Mouse (Mus musculus) gonadal fat pad, adult 2 months (tissue): Measurements from ENCODE around the gene Anln. TPM values are rescaled to one million over a fixed set of nuclear protein-coding genes. Genes with fewer than 3 reads are reported as not detected.
"Not testable (repeated sequence)": the region's sequence is repeated elsewhere in the genome, so short reads cannot be mapped to it uniquely, and the experiment has no call there.

Experiments
- DNase-seq: peaks from one replicate; pipeline ENCODE4 v3.0.0-alpha.2; 2012; ENCODE audit warnings: low read depth
- polyA plus RNA-seq: library from polyadenylated mRNA; depleted of rRNA; stranded (reverse); fragments of >200 nt; gene quantifications from 2 replicates; pipeline ENCODE4 v1.2.3, GENCODE M21; 2012; rRNA removed

Anln gene
- 1.6 and 1.9 TPM in 2 replicates for polyA plus RNA-seq

- DNase-seq, result no peak
Measured at GRCm38 (mm10) chr9:22389021-22389476, at the start of gene Anln. TSS of gene Anln (minus strand) at chr9:22389188.

DNA sequence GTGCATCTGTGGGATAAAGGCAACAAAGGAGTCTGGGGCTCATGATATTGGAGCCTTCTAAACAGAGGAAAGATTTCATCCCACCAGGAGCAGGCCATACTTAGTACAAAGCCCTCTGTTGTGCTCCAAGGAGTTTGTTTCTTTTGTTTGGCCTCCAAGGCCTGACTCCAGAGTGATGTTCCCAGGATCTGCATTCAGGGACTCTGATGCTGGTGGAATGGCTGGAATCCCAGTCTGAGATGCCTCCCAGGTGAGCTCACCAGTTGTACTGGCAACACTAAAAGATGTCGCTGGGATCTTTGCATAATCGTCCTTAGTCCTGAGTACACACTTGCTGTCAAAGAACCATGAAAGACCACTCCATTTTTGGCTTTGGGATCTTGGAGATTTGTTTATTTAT lies 45.1 kb upstream of the Anln start:
- DNase-seq, result no peak

DNA sequence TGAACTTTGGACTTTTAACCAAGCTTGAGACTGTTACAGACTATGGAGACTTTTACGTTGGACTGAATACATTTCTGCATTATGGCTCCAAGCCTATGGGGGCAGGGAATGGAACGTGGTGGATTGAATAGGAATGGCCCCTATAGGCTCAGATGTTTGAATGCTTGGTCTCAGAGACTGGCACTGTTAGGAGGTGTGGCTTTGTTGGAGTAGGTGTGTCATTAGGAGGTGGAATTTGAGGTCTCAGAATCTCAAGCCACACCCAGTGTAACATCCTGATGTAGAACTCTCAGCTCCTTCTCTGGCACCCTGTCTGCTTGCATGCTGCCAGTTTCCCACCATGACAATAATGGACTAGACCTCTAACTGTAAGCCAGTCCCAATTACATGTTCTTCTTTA lies 44.2 kb upstream of the Anln start:
- no peak for DNase-seq

GRCm38 (mm10) chr9:22430315-22430840 lies 41.4 kb upstream of the Anln start:
- DNase-seq, result no peak

GRCm38 (mm10) chr9:22429533-22430241 lies 40.7 kb upstream of the Anln start:
- DNase-seq, result no peak

DNA sequence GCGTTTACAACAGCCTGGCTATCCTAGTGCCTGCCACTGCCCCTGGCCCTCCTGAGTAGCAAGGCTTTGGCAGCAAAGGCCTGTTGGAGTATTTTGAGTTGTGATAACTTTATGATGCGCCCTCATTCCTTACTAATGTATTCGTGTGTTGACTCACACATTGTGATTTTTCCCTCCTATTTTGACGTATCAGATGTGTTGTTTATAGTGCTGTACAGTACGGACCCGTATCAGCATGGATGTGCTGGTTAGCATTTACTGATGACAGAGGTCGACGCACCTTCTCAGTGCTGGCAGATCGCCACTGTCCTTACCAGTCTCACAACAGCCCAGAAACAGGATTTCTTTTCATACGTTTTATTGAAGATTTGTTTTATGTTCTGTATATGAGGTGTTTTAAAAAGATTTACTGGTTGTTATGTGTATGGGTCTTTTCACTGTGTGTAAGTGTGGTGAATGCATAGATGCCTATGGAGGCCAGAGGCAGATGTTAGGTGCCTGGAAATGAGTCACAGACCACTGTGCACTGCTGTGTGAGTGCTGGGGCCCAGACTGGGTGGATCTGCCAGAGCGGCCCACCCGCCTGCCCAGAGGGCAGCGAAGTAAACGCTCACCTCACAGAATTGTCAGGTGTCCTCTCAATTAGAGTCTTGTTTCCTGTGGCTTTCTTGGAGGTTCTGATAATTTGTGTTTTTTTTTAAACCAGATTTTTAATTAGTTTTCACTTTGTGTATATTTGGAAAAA lies 39.9 kb upstream of the Anln start:
- no peak for DNase-seq

- no peak for DNase-seq
Measured at GRCm38 (mm10) chr9:22428028-22428665, 39.2 kb upstream of the Anln start.

GRCm38 (mm10) chr9:22424719-22425118 lies 35.7 kb upstream of the Anln start:
- DNase-seq, result no peak

GRCm38 (mm10) chr9:22424196-22424595 lies 35.2 kb upstream of the Anln start:
- no peak for DNase-seq

DNA sequence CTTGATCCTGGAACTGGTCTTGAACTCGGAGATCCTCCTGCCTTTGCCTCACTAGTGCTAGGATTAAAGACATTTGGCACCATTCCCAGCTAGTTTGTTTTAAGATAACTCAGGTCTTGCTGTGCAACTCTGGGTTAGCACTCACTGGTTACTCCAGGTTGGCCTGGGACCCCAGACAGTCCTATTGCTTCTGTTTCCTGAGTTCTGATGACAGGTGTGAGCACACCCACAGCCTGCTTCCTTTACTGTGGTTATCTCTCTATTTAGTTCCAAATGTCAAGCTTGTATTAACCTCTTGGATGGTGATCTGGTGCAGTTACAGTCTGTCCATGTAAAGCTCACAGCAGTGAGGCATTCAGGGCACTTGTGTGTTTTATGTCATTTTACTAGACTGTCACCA lies 34.5 kb upstream of the Anln start:
- no peak for DNase-seq

- no peak for DNase-seq
Measured at GRCm38 (mm10) chr9:22422559-22422958, 33.6 kb upstream of the Anln start.

DNA sequence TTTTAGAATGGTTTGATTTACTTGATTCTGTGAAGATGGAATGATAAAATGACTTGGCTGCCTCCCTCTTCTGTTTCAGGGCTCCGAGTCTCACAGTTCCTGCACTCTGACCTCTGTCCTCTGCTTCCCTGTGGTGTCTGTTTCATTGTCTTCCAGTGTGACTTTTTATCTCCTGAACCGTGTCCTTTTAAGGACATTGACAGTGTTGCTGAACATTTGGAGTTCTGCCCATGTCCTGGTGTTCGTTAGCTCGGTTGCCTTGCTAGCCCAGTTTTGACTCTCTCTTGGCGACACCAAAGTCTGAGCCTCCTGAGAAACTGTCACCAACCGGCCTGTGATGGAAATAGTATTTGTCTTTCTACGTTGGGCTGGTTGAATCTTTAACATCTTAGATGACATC lies 31.5 kb upstream of the Anln start:
- DNase-seq, result no peak

DNA sequence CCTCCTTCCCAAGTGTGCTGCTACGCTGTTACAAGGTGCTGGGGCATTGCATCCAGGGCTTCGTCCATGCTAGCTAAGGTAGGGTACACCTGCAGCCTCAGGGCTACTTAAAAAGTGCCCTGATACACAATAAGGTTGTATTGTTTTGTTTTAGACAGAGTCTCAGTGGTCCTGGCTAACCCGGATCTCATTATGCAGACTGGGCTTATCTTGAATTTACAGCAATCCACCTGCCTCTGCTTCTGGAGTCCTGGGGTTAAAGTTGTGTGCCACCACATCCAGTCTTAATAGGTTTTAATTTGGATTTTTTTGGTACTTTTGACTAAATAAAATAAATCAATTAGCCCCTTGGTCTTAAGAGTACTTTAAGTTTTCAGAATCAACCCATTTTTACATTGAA lies 30.9 kb upstream of the Anln start:
- DNase-seq, result no peak

GRCm38 (mm10) chr9:22417547-22417946 lies 28.6 kb upstream of the Anln start:
- DNase-seq, result no peak

DNA sequence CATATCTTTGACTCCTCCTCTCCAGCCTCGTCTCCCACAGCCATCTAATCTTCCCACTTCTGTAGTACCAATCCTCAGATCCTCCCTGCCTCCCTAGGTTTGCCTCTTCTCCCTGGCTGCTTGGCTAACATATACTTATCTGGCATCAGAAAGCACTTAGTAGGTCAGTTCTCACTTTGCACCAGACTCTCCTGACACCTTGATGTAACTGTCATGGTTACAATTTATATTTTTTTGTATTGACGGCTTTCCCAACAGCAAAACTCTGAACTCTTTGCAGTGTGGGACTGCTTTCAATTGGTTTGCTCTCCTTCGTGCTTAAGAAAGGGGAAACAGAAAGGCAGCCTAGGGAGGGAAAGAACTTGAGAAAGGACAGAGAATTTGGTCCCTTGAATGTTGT lies 27.2 kb upstream of the Anln start:
- no peak for DNase-seq

GRCm38 (mm10) chr9:22411002-22411857 lies 22.2 kb upstream of the Anln start, which contains the start of gene 9530077C05Rik:
TSS of gene 9530077C05Rik (plus strand) at chr9:22411513.
- no peak for DNase-seq

- DNase-seq, result no peak
Measured at GRCm38 (mm10) chr9:22409501-22409900, 20.5 kb upstream of the Anln start.

DNA sequence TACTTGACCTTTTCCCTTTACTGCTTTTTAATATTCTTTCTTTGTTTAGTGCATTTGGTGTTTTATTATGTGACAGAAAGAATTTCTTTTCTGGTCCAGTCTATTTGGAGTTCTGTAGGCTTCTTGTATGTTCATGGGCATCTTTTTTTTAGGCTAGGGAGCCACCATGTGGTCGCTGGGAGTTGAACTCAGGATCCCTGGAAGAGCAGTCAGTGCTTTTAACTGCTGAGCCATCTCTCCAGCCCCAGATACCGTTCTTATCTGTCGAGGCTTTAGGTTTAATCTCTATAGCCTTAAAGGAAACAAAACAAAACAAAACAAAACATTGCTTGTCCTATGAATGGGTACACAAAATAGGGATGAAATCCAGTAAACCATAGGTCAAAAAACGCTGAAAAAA lies 19.4 kb upstream of the Anln start:
- not testable (repeated sequence) for DNase-seq

DNA sequence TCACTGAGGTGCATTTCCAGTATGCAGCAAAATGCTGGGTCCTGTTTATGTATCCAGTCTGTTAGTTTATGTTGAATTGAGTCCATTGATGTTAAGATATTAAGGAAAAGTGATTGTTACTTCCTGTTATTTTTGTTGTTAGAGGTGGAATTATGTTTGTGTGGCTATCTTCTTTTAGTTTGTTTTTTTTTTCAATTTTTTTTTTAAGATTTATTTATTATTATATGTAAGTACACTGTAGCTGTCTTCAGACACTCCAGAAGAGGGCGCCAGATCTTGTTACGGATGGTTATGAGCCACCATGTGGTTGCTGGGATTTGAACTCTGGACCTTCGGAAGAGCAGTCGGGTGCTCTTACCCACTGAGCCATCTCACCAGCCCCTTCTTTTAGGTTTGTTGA lies 18.6 kb upstream of the Anln start:
- not testable (repeated sequence) for DNase-seq

DNA sequence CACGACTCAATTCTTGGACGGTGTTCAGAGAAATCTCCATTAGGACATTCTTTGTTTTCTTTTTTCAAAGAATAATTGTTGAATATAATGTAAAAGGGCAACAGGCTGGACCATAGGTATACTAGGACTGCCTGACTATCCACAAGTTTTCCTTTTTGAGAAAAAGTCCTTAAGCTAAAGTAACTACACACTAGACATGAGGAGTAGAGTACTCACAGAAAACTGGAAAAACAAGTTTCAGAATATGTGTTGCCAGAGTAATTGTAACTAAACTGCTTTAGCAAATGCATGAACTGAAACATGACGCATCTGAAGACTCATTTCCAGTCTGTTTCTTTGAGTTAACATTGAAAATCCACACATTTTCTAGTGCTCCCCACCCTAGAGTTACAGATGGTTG lies 16.4 kb upstream of the Anln start:
- no peak for DNase-seq

DNA sequence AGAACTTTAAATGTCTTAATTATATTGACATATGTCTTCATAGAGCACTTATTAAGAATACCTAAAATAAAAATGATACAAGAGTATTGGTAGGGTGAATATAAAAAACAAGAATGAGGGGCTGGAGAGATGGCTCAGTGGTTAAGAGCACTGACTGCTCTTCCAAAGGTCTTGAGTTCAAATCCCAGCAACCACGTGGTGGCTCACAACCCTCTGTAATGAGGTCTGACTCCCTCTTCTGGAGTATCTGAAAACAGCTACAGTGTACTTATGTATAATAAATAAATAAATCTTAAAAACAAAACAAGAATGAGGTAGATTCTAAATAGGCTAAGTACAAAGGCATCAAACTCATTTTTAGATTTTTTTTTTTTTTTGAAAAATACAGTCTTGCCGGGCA lies 14.5 kb upstream of the Anln start:
- not testable (repeated sequence) for DNase-seq

DNA sequence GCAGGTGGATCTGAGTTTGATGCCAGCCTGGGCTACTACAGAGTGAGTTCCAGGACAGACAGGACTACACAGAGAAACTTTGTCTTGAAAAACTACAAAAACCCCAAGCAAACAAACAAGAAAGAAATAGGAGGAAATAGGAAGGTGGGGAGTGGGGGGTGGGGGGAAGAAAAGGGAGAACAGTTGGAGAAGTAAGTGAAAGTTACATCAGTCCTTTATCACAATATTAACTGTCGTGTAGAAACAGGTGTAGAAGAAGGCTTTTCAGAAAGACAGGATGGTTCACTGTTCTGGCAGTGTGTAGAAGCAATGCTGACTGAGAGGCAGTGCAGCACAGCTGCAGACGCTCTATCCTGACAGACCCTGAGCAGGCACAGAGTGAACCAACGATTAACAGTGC lies 14.0 kb upstream of the Anln start:
- DNase-seq, result no peak
